Mouse (Mus musculus) heart, embryonic 12.5 days (tissue): ENCODE results near the gene Hemgn. TPM values are rescaled to one million over a fixed set of nuclear protein-coding genes. Genes with fewer than 3 reads are reported as not detected.

Experiments used
- ATAC-seq: fragments of 200-750 bp; cut with Nextera tagmentation; 2 replicates; pipeline ENCODE4 v1.8.0; 2017; ENCODE audit warnings: moderate TSS enrichment, moderate library complexity; ENCODE audit not compliant: insufficient number of reproducible peaks, low FRiP score
- H3K27ac ChIP-seq: fragments of 300-500 bp; sonication (generic); 2 replicates; pipeline ENCODE4 v1.5.1; 2016; ENCODE audit warnings: mild to moderate bottlenecking, moderate library complexity; ENCODE audit not compliant: poor library complexity, severe bottlenecking
- H3K27me3 ChIP-seq: fragments of 300-500 bp; sonication (generic); replicated peaks from 2 replicates; pipeline ENCODE4 v1.6.1; 2016; ENCODE audit warnings: mild to moderate bottlenecking, moderate library complexity
- H3K36me3 ChIP-seq: fragments of 300-500 bp; sonication (generic); 2 replicates; pipeline ENCODE4 v1.6.1; 2016; ENCODE audit warnings: mild to moderate bottlenecking, moderate library complexity
- H3K4me1 ChIP-seq: fragments of 300-500 bp; sonication (generic); replicated peaks from 2 replicates; pipeline ENCODE4 v1.6.1; 2016; ENCODE audit warnings: mild to moderate bottlenecking
- H3K4me2 ChIP-seq: fragments of 300-500 bp; sonication (generic); 2 replicates; pipeline ENCODE4 v1.6.1; 2016; ENCODE audit warnings: mild to moderate bottlenecking, moderate library complexity
- H3K4me3 ChIP-seq: fragments of 300-500 bp; sonication (generic); 2 replicates; pipeline ENCODE4 v1.5.1; 2016; ENCODE audit warnings: mild to moderate bottlenecking
- H3K9ac ChIP-seq: fragments of 300-500 bp; sonication (generic); 2 replicates; pipeline ENCODE4 v1.6.1; 2016; ENCODE audit warnings: mild to moderate bottlenecking, moderate library complexity
- H3K9me3 ChIP-seq: fragments of 300-500 bp; sonication (generic); replicated peaks from 2 replicates; pipeline ENCODE4 v1.6.1; 2016; ENCODE audit warnings: mild to moderate bottlenecking, moderate library complexity
- WGBS: fragments of 180-500 bp; shearing (Covaris S2); methylation state at CpG from one replicate; pipeline ENCODE4 v1.1.7; 2016; 5-methylcytosine and 5-hydroxymethylcytosine counted together
- polyA plus RNA-seq: library from polyadenylated mRNA; unstranded; fragments of >200 nt; fragmentation: Nextera tagmentation; extraction: Ambion mirVana; gene quantifications from 2 replicates; pipeline ENCODE4 v1.2.1, GENCODE M21; 2016

Hemgn gene
- polyA plus RNA-seq, 1 experiment from 2014 or later: 12.4 TPM

DNA sequence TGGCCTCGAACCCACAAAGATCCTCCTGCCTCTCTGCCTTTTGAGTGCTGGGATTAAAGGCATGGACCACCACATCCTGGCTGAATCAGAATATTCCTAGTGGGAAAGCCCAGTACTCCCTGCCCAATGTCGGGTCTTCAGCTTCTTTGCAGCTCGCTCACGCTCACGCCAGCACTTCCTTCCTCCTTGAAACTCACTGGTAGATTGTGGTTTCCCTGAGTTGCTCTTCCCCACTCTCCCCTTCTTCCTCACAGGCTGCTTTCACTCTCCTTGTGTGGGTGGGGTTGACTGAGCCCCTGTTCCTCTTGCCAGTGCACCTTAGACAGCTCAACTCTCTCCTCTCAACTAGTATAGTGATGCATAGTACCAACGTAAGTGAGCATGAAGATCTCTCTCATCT is 1.8 kb downstream of the Hemgn start:
- H3K27ac ChIP-seq: no peak overlapping the region
- ATAC-seq: no peak
- H3K36me3 ChIP-seq: no peaks in the 10 kb centered on the region

DNA sequence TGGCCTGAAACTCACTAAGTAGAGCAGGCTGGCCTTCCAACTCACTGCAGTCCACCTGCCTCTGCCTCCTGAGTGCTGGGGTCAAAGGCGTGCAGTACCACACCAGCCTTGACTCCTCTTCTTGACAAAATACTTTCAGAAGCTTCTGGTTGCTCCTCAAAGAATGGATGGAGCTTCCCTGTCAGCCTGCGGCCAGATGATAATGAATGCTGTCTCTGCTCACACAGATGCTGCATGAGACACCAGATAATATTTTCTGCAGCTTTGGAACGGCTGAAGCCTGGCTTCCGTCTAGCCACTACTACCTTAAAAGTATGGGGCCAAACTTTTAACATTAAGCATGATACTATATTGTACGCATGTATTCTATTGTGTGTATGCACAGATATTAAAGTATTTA is 2.6 kb downstream of the Hemgn start:
- no peak overlapping the region for H3K4me2 ChIP-seq
- no peaks in the 10 kb centered on the region for H3K4me1 ChIP-seq
- WGBS: 79% methylated on average over 5 of the region's 5 CpGs
- no peak overlapping the region for H3K9ac ChIP-seq
- H3K4me3 ChIP-seq: no peak overlapping the region
- ATAC-seq: peak; percentile 79
- H3K9me3 ChIP-seq: no peaks in the 10 kb centered on the region
- H3K27me3 ChIP-seq: no peaks in the 10 kb centered on the region; the same call in 1 of the 2 replicates
- no peaks in the 10 kb centered on the region for H3K36me3 ChIP-seq
- 0 out of 2 replicates have a peak overlapping the region, but pooled peaks have one; percentile 41 for H3K27ac ChIP-seq

More for the DNA sequence above, 1.8 kb downstream of the Hemgn start:
- Histone ChIP-seq H3K9me3 (no peaks in the 10 kb centered on the region), H3K27me3 (no peaks in the 10 kb centered on the region; the same call in 1 of the 2 replicates), H3K4me2 (no peak overlapping the region), H3K9ac (no peak overlapping the region), H3K4me3 (no peak overlapping the region), H3K4me1 (no peaks in the 10 kb centered on the region)
- WGBS: 66% methylated on average over 6 of the region's 6 CpGs

GRCm38 (mm10) chr4:46406966-46407703 is 6.2 kb downstream of the Hemgn start:
- peak; percentile 26; the same call in 1 of the 2 replicates for ATAC-seq
- H3K27ac ChIP-seq: no peak overlapping the region

GRCm38 (mm10) chr4:46404042-46404795 is 9.1 kb downstream of the Hemgn start:
- no peaks in the 10 kb centered on the region for H3K36me3 ChIP-seq
- peak overlapping the region; percentile 11; the same call in 1 of the 2 replicates for H3K4me2 ChIP-seq
- H3K27ac ChIP-seq: 0 out of 2 replicates have a peak overlapping the region, but pooled peaks have one; percentile 7
- H3K9ac ChIP-seq: no peak overlapping the region
- H3K27me3 ChIP-seq: no peaks in the 10 kb centered on the region
- peak; percentile 76 for ATAC-seq
- H3K9me3 ChIP-seq: no peaks in the 10 kb centered on the region
- H3K4me1 ChIP-seq: no peaks in the 10 kb centered on the region
- 65% methylated on average over 6 of the region's 6 CpGs for WGBS
- H3K4me3 ChIP-seq: no peak overlapping the region

More at GRCm38 (mm10) chr4:46406966-46407703, 6.2 kb downstream of the Hemgn start:
- Histone ChIP-seq H3K27me3 (no peaks in the 10 kb centered on the region), H3K9ac (no peak overlapping the region), H3K4me3 (no peak overlapping the region), H3K4me1 (no peaks in the 10 kb centered on the region), H3K9me3 (no peaks in the 10 kb centered on the region), H3K36me3 (no peaks in the 10 kb centered on the region), H3K4me2 (no peak overlapping the region)
- 68% methylated on average over 8 of the region's 8 CpGs for WGBS

DNA sequence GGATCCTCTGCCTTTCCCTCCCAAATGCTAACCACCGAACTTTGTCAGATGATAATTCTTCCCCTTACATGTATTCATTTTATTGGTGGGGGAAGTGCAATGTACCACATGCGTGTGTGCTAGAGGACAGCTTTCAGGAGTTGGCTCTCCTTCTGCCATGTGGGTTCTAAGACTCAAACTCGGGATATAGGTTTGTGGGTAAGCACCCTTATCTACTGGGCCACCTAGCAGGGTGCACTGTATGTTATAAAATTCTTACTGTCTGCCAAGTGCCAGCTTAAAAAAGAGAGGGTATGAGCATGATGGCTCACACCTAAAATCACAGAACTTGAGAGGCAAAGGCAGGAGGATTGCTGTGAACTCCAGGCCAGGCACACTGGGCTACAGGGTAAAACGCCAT is 14.5 kb downstream of the Hemgn start:
- H3K9me3 ChIP-seq: no peaks in the 10 kb centered on the region
- 72% methylated on average over 4 of the region's 4 CpGs for WGBS
- H3K27ac ChIP-seq: no peak overlapping the region
- no peaks in the 10 kb centered on the region; the same call in 1 of the 2 replicates for H3K27me3 ChIP-seq
- peak overlapping the region; percentile 17; the same call in 1 of the 2 replicates for H3K4me2 ChIP-seq
- H3K36me3 ChIP-seq: no peaks in the 10 kb centered on the region
- ATAC-seq: no peak
- no peaks in the 10 kb centered on the region for H3K4me1 ChIP-seq
- no peak overlapping the region for H3K4me3 ChIP-seq
- H3K9ac ChIP-seq: no peak overlapping the region

DNA sequence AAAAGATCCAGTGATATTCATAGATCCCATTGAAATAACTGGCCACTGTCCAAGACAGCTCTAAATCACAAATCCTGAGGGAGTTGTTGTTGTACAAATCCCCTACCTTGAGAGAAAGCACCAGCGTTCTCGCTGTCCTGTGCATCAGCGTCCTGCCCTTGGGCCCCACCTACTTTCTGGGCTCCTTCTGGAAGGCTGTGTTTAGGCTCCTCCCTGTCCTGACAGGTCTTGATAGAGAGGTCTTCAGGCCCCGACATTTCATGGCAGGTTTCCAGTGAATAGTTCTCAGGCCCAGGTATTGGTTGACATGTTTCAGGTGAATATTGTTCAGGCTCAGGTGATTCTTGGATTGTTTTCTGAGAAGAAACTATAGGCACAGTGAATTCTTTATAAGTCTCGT is 17.6 kb downstream of the Hemgn start:
- Histone ChIP-seq H3K4me1 (no peaks in the 10 kb centered on the region), H3K36me3 (no peaks in the 10 kb centered on the region), H3K27ac (no peak overlapping the region), H3K27me3 (no peaks in the 10 kb centered on the region; the same call in none of the 2 replicates), H3K9me3 (no peaks in the 10 kb centered on the region), H3K4me3 (no peak overlapping the region), H3K9ac (no peak overlapping the region), H3K4me2 (no peak overlapping the region)
- WGBS: 29% methylated on average over 5 of the region's 5 CpGs
- peak; percentile 77 for ATAC-seq

DNA sequence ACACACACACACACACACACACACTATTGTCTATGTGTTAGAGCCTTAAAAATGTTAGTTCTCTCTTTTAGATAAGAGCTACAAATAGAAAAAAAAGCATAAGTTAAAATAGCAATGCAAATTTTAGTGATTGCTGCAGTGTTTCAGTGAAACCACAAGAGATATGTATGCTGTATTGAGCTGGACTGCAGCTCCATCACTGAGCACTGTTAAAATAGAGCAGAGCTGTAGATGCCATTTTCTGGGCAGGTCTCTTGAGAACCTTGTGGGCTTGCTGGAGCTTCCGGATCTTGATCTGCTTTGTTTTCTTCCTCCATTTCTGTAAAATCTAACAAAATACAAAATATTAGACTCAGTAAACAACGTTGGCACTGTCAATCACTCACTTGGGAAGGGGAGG is 18.9 kb downstream of the Hemgn start:
- no peak overlapping the region for H3K4me2 ChIP-seq
- 79% methylated on average over 2 of the region's 2 CpGs for WGBS
- no peak overlapping the region for H3K4me3 ChIP-seq
- H3K27me3 ChIP-seq: no peaks in the 10 kb centered on the region; the same call in none of the 2 replicates
- no peak overlapping the region for H3K27ac ChIP-seq
- H3K9ac ChIP-seq: no peak overlapping the region
- no peaks in the 10 kb centered on the region for H3K9me3 ChIP-seq
- no peak for ATAC-seq
- no peaks in the 10 kb centered on the region for H3K36me3 ChIP-seq
- no peaks in the 10 kb centered on the region for H3K4me1 ChIP-seq

- H3K4me2 ChIP-seq: peak overlapping the region; percentile 49
Observed at GRCm38 (mm10) chr4:46390390-46390970, 22.8 kb downstream of the Hemgn start.

DNA sequence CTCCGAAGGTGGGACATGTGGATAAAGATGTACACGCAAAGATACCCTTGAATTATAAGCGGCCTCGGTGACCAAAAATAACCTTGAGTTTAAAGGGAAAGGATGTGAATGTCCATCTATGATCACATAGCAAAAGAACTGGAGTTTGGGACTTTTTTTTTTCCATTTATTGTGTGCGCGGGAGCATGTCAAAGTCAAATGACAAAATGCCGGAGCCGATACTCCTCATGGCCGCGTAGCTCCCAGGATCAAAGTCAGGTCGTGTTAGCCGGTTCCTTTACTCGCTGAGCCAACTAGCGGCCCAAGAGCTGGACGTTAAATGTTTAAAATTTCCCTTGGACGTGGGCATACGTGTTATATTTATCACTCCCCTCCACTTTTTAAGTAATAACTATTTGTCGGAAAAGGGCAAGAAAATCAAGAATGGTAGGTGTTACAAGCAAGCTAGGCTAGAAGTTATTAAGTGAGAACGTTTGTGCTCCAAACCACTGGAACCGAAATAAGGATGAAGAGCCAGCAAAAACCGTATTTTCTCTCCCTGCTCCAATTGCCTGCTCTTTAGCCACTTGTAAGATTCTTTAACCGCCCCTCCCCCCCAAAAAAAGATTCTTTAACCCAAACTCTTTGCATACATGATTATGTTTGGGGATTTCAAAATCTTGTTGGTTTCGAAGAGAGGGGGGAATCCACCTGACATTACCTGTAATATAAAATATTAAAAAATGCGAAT is 23.5 kb downstream of the Hemgn start:
- Histone ChIP-seq H3K36me3 (peaks cover 19% of the 10 kb centered on the region), H3K9me3 (no peaks in the 10 kb centered on the region), H3K4me2 (peak overlapping the region; percentile 59), H3K4me3 (peak overlapping the region; percentile 57), H3K27ac (peak overlapping the region; percentile 97), H3K27me3 (no peaks in the 10 kb centered on the region; the same call in none of the 2 replicates), H3K4me1 (0 out of 2 replicates have a peak, but pooled peaks cover 2% of the 10 kb centered on the region), H3K9ac (peak overlapping the region; percentile 92)
- WGBS: 2% methylated on average over 24 of the region's 24 CpGs
- no peak for ATAC-seq

More at GRCm38 (mm10) chr4:46390390-46390970, 22.8 kb downstream of the Hemgn start:
- 23% methylated on average over 9 of the region's 9 CpGs for WGBS
- no peak for ATAC-seq
- H3K27me3 ChIP-seq: no peaks in the 10 kb centered on the region; the same call in none of the 2 replicates
- 0 out of 2 replicates have a peak, but pooled peaks cover 2% of the 10 kb centered on the region for H3K4me1 ChIP-seq
- H3K27ac ChIP-seq: peak overlapping the region; percentile 97; the same call in 1 of the 2 replicates
- no peaks in the 10 kb centered on the region for H3K9me3 ChIP-seq
- peaks cover 12% of the 10 kb centered on the region for H3K36me3 ChIP-seq
- peak overlapping the region; percentile 57; the same call in 1 of the 2 replicates for H3K4me3 ChIP-seq
- no peak overlapping the region for H3K9ac ChIP-seq

- Histone ChIP-seq H3K27ac (peak within 1 kb of the TSS; percentile 97), H3K4me2 (peak within 1 kb of the TSS; percentile 59), H3K4me1 (0 out of 2 replicates have a peak, but pooled peaks cover 2% of the 10 kb centered on the region), H3K4me3 (peak within 1 kb of the TSS; percentile 57), H3K36me3 (peaks cover 25% of the 10 kb centered on the region), H3K27me3 (no peaks in the 10 kb centered on the region; the same call in none of the 2 replicates), H3K9ac (peak within 1 kb of the TSS; percentile 92), H3K9me3 (no peaks in the 10 kb centered on the region)
- WGBS: under 1% methylated on average over 56 of the region's 56 CpGs
- peak; percentile 97 for ATAC-seq
Observed at GRCm38 (mm10) chr4:46389013-46389611, 24.2 kb downstream of the Hemgn start, which contains the start of gene Trmo. TSS of gene Trmo (minus strand) at chr4:46389437.
